Mouse (Mus musculus) brown adipose tissue, adult 24 weeks (tissue): ENCODE data around the gene Plekho1. TPM values are rescaled to one million over a fixed set of nuclear protein-coding genes. Genes with fewer than 3 reads are reported as not detected.
A peak's percentile ranks its signal among the peaks of the same experiment; 100 is the strongest.

Source experiments
- H3K27ac ChIP-seq: fragments of 200-500 bp; replicated peaks from 2 replicates; pipeline ENCODE4 v1.5.1; 2012; ENCODE audit warnings: low read depth, mild to moderate bottlenecking, low read length
- H3K4me1 ChIP-seq: fragments of 200-500 bp; 2 replicates; pipeline ENCODE4 v1.6.1; 2012; ENCODE audit warnings: low read length, mixed read lengths; ENCODE audit not compliant: control insufficient read depth, insufficient read depth, insufficient read length
- H3K4me3 ChIP-seq: fragments of 200-500 bp; 2 replicates; pipeline ENCODE4 v1.5.1; 2012; ENCODE audit warnings: low read depth, mild to moderate bottlenecking, low read length, moderate library complexity; ENCODE audit not compliant: insufficient read depth
- polyA plus RNA-seq: library from polyadenylated mRNA; stranded (reverse); fragments of >200 nt; gene quantifications from 2 replicates; pipeline ENCODE4 v1.2.4, GENCODE M21; 2012; ENCODE audit not compliant: missing spikeins, insufficient read depth, insufficient read length

Gene Plekho1
- polyA plus RNA-seq, 1 experiment: 8.8 TPM

DNA sequence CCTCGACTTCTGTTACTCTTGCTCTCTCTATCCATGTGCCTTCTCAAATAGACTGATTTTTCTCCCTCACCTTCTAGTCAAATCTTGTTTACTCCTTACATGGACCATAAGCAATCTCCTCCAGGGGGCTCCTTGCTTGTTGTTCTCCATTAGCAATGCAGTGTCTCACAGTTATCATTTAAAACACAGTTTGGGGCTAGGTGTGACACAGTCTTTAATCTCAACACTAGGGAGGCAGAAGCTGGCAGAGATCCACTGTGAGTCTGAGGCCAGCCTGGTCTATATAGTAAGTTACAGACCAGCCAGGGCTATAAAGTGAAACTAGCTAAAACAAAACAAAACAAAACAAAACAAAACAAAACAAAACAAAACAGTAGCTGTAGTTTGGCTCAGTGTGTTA lies 31.3 kb upstream of the Plekho1 start:
- Histone ChIP-seq H3K4me3 (no peak overlapping the region), H3K4me1 (no peaks in the 10 kb centered on the region), H3K27ac (no peak overlapping the region)

GRCm38 (mm10) chr3:96021421-96022128 lies 25.8 kb upstream of the Plekho1 start:
- H3K4me3 ChIP-seq: no peak overlapping the region

GRCm38 (mm10) chr3:96020735-96021134 lies 24.9 kb upstream of the Plekho1 start:
- H3K4me1 ChIP-seq: no peaks in the 10 kb centered on the region
- no peak overlapping the region for H3K27ac ChIP-seq
- H3K4me3 ChIP-seq: no peak overlapping the region

More at GRCm38 (mm10) chr3:96021421-96022128, 25.8 kb upstream of the Plekho1 start:
- no peak overlapping the region for H3K27ac ChIP-seq
- no peaks in the 10 kb centered on the region for H3K4me1 ChIP-seq

DNA sequence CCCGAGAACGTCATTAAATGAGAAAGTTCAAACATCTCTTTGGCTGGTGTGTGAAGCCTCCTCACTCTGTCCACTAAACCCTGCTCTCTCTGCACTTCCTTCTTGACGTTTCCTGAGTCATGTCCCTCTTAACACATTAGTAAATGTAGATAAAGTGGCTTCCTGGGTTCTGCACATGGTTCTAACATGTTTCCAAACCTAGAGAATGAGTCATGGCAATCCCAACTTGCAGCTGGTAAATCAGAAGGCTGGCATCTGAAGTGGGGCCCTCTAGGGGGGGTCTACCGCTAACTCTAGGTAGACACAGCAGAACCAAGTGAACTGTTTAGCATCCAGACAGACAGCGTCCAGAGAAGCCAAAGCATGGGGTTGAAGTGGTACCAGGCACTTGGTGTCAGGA lies 21.7 kb upstream of the Plekho1 start:
- Histone ChIP-seq H3K27ac (no peak overlapping the region), H3K4me1 (no peaks in the 10 kb centered on the region), H3K4me3 (no peak overlapping the region)

- Histone ChIP-seq H3K4me1 (no peaks in the 10 kb centered on the region), H3K27ac (no peak overlapping the region), H3K4me3 (no peak overlapping the region)
These were observed 20.6 kb upstream of the Plekho1 start for GRCm38 (mm10) chr3:96016257-96016889.

- H3K27ac ChIP-seq: no peak overlapping the region
These were observed 19.9 kb upstream of the Plekho1 start for GRCm38 (mm10) chr3:96015681-96016080.

DNA sequence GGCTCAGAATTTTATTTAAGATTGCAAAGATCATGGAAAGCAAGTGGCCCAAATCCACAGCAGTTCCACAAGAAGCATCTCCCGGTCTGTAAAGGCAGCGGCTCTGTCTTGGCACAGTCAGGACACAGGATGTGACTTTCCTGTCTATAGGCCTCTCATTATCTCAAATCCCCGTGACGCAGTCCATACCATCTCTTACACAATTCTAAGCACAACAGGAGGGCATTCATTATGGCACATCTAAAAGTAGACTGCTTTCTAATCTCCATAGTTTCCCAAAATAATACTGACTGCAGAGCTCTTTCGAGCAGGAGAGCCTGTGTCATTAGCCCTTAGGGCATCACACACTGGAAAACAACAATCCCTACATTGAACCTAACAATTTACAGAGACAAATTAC lies 17.0 kb upstream of the Plekho1 start:
- Histone ChIP-seq H3K27ac (no peak overlapping the region), H3K4me3 (no peak overlapping the region), H3K4me1 (no peaks in the 10 kb centered on the region)

More at GRCm38 (mm10) chr3:96015681-96016080, 19.9 kb upstream of the Plekho1 start:
- Histone ChIP-seq H3K4me1 (no peaks in the 10 kb centered on the region), H3K4me3 (no peak overlapping the region)

GRCm38 (mm10) chr3:96008463-96008862 lies 12.7 kb upstream of the Plekho1 start:
- Histone ChIP-seq H3K4me3 (no peak overlapping the region), H3K27ac (no peak overlapping the region), H3K4me1 (no peaks in the 10 kb centered on the region)

DNA sequence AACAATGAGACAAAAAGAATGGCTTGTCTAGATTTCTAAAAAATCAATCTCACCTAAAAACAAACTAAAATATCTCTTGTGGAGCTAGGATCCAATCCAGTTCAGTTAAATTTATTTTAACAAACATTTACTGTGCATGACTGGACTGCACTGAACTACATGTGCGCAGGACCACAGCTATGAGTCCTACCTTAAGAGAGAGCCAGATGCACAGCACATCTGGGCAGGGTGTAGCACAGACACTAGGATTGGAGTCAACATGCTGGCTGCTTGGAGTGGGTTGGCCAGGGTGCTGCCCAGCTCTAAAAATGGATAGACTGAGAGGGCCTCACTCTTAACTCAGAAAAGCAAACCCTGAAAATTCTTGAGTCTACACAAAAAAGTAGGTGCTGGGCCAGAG lies 5.8 kb upstream of the Plekho1 start:
- H3K4me3 ChIP-seq: no peak overlapping the region
- H3K4me1 ChIP-seq: peaks cover 7% of the 10 kb centered on the region
- H3K27ac ChIP-seq: peak overlapping the region; percentile 11; the same call in 1 of the 2 replicates

DNA sequence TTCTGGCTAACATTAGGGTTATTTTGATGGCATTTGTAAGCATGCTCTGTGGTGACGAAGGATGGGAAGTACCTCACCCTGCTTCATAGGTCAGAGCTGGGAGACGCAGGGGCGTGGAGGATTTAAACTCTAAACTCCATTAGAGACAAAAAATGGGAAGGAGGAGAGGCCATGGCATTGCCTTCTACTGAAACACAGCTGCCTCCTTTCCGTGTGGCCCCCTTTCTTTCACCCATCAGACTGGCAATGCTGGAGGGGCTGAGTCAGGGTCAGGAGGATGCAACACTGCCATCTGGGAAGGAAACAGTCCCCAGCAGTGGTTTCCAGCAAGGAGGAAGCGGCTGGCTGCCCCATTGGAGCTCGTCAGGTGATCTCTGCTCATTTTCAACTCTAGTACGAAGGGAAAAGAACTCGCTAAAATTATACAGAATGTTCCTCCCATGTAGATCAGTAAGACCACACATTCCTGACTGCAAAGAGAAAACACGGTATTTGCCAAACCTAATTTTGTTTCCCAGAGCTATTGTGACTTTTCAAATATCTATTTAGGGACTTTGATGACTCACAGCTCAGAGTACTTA lies 5.2 kb upstream of the Plekho1 start:
- Histone ChIP-seq H3K27ac (0 out of 2 replicates have a peak overlapping the region, but pooled peaks have one; percentile 34), H3K4me3 (no peak overlapping the region)

GRCm38 (mm10) chr3:96000080-96000632 lies 4.4 kb upstream of the Plekho1 start:
- Histone ChIP-seq H3K27ac (peak overlapping the region; percentile 25; the same call in 1 of the 2 replicates), H3K4me3 (no peak overlapping the region)

More for the DNA sequence above, 5.2 kb upstream of the Plekho1 start:
- H3K4me1 ChIP-seq: peaks cover 7% of the 10 kb centered on the region

DNA sequence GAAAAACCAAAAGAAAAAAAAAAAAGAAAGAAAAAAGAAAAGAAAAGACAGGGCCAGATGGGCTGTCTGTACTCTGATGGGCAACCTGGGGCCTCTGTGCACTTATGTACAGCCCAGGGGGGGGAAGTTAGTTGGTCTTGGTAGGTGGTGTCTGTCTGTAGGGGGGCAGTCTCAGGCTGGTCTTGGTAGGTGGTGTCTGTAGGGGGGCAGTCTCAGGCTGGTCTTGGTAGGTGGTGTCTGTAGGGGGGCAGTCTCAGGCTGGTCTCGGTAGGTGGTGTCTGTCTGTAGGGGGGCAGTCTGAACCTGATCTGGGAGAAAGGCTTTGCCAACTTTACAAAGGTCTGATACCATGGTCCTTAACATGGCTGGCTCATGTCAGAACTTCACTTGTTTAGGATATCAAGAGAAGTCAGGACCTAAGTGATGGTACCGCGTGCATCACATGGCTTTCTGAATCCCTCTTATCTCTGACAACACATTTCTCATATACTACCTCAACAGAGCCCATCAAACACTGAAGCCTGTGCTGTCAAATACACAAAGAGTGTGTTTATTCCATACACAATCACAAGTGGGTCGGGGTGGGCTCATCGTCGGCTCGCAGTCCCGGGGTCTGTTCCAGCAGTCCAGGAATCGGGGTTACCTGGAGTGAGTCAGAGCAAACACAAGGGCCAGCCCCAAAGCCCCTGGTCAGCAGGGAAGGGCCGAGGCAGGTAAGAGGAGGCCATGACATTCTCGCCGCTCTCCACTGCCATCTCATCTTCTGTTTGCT lies 3.7 kb upstream of the Plekho1 start:
- peaks cover 7% of the 10 kb centered on the region for H3K4me1 ChIP-seq
- H3K27ac ChIP-seq: no peak overlapping the region
- H3K4me3 ChIP-seq: no peak overlapping the region

More at GRCm38 (mm10) chr3:96000080-96000632, 4.4 kb upstream of the Plekho1 start:
- H3K4me1 ChIP-seq: peaks cover 7% of the 10 kb centered on the region

- Histone ChIP-seq H3K27ac (peak overlapping the region; percentile 54; the same call in 1 of the 2 replicates), H3K4me1 (peaks cover 8% of the 10 kb centered on the region)
These were observed 1.5 kb upstream of the Plekho1 start for GRCm38 (mm10) chr3:95997203-95997721.

DNA sequence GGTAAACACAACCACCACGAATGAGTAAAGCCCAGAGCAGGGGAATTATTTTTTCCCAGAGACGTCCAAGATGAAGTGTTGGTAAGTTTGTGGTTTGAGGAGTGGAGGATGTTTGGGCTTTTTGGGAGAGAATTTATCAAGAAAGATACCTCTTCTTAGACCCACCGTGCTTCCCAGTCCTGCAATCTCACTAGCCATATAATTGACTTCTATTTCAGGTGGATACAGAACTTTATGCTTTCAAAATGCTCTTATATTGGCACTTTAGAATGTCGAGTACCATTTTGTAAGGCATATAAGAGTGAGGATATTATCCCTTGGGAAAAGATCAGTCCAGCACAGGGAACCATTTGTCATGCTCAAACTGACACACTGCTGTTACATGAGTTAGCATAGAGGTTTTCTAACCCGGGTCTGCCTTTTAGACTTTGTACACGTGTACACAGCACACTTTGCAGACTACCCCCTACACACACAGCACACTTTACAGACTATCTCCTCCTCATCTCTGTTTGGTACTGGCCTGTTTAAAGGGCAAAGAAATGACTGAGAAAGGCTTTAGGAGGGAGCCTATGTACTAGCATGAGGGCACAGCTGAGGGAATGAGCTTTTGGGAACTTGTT lies 761 bp upstream of the Plekho1 start:
- Histone ChIP-seq H3K4me3 (peak overlapping the region; percentile 92), H3K27ac (peak overlapping the region; percentile 82), H3K4me1 (peaks cover 10% of the 10 kb centered on the region)

More at GRCm38 (mm10) chr3:95997203-95997721, 1.5 kb upstream of the Plekho1 start:
- H3K4me3 ChIP-seq: peak overlapping the region; percentile 10; the same call in 1 of the 2 replicates
